Mouse (Mus musculus) macrophage (primary cell): ENCODE results near the gene Gas2l1. TPM values are rescaled to one million over a fixed set of nuclear protein-coding genes. Genes with fewer than 3 reads are reported as not detected.
A peak's percentile ranks its signal among the peaks of the same experiment; 100 is the strongest.

Experiments
- H3K27ac ChIP-seq: fragments of 350-480 bp; formaldehyde crosslinking; 2 replicates; pipeline ENCODE4 v1.9.0; 2021
- H3K36me3 ChIP-seq: fragments of 350-480 bp; formaldehyde crosslinking; 2 replicates; pipeline ENCODE4 v1.9.0; 2021; ENCODE audit errors: inconsistent target
- H3K4me3 ChIP-seq: fragments of 350-480 bp; formaldehyde crosslinking; 2 replicates; pipeline ENCODE4 v1.9.0; 2021; ENCODE audit errors: inconsistent target
- H3K79me2 ChIP-seq: fragments of 350-480 bp; formaldehyde crosslinking; 2 replicates; pipeline ENCODE4 v1.9.0; 2021; ENCODE audit errors: inconsistent target
- WGBS: methylation state at CpG from one replicate; pipeline ENCODE4 v1.1.7; 2026; ENCODE audit warnings: inconsistent platforms; ENCODE audit not compliant: missing documents; 5-methylcytosine and 5-hydroxymethylcytosine counted together
- polyA plus RNA-seq: library from polyadenylated mRNA; stranded (reverse); fragments of 250-400 nt; gene quantifications from 3 replicates; pipeline ENCODE4 v1.2.4, GENCODE M21; 2018; ENCODE audit warnings: inconsistent platforms

Gene Gas2l1
- polyA plus RNA-seq, 1 experiment from 2014 or later: 29.9 TPM

GRCm38 (mm10) chr11:5009354-5010074, 55.6 kb downstream of the Gas2l1 start:
- Histone ChIP-seq H3K79me2 (peaks cover 42% of the 10 kb centered on the region; the same call in 1 of the 2 replicates), H3K4me3 (no peak overlapping the region), H3K27ac (peak overlapping the region; percentile 96), H3K36me3 (peaks cover 10% of the 10 kb centered on the region; the same call in 1 of the 2 replicates)
- 64% methylated on average over 3 of the region's 3 CpGs for WGBS

- no peak overlapping the region for H3K4me3 ChIP-seq
- 98% methylated on average over 3 of the region's 3 CpGs for WGBS
- peaks cover 4% of the 10 kb centered on the region; the same call in 1 of the 2 replicates for H3K36me3 ChIP-seq
- H3K79me2 ChIP-seq: peaks cover 46% of the 10 kb centered on the region; the same call in 1 of the 2 replicates
- H3K27ac ChIP-seq: peak overlapping the region; percentile 96
These were observed 56.3 kb downstream of the Gas2l1 start for GRCm38 (mm10) chr11:5008867-5009266.

- Histone ChIP-seq H3K27ac (peak overlapping the region; percentile 96; the same call in 1 of the 2 replicates), H3K36me3 (peaks cover 17% of the 10 kb centered on the region), H3K79me2 (peaks cover 60% of the 10 kb centered on the region; the same call in 1 of the 2 replicates), H3K4me3 (no peak overlapping the region)
- 100% methylated on average over 1 of the region's 1 CpGs for WGBS
These were observed 57.9 kb downstream of the Gas2l1 start for GRCm38 (mm10) chr11:5007186-5007585.

GRCm38 (mm10) chr11:5005528-5005927, 59.6 kb downstream of the Gas2l1 start:
- 96% methylated on average over 2 of the region's 2 CpGs for WGBS
- Histone ChIP-seq H3K36me3 (peaks cover 33% of the 10 kb centered on the region), H3K79me2 (peaks cover 77% of the 10 kb centered on the region), H3K4me3 (no peak overlapping the region), H3K27ac (no peak overlapping the region)

Other genes with a start within 250 kb of the Gas2l1 start
- 42.7 to 60.3 TPM (median 44.6 TPM) in 3 replicates for gene Nf2, start 215.8 kb downstream of the Gas2l1 start, polyA plus RNA-seq
- 1.7 to 4.1 TPM (median 2.3 TPM) in 3 replicates for gene Nipsnap1, start 191.4 kb downstream of the Gas2l1 start, polyA plus RNA-seq
- gene Thoc5, start 170.0 kb downstream of the Gas2l1 start, polyA plus RNA-seq: 27.0 to 37.9 TPM (median 33.4 TPM) in 3 replicates
- gene Nefh, start 117.3 kb downstream of the Gas2l1 start, polyA plus RNA-seq: 0.11 to 0.14 TPM in 2 of 3 replicates, not detected in the other
- gene Ap1b1, start 78.5 kb downstream of the Gas2l1 start, polyA plus RNA-seq: 127 to 179 TPM (median 133 TPM) in 3 replicates
- not detected in 3 replicates for gene Rasl10a, start 7.2 kb downstream of the Gas2l1 start, polyA plus RNA-seq
- 7.5 to 13.4 TPM (median 8.4 TPM) in 3 replicates for gene Rhbdd3, start 33.6 kb upstream of the Gas2l1 start, polyA plus RNA-seq
- 241 to 1,448 TPM (median 260 TPM) in 3 replicates for gene Ewsr1, start 33.9 kb upstream of the Gas2l1 start, polyA plus RNA-seq
- 0.53 to 0.57 TPM (median 0.54 TPM) in 3 replicates for gene Emid1, start 86.9 kb upstream of the Gas2l1 start, polyA plus RNA-seq
- gene Kremen1, start 196.2 kb upstream of the Gas2l1 start, polyA plus RNA-seq: 6.3 to 13.0 TPM (median 9.3 TPM) in 3 replicates